Mouse (Mus musculus) kidney, postnatal 0 days (tissue): ENCODE measurements at regions not wholly inside any gene's neighbourhood (a gene's known extent, or its start where the extent isn't known, plus 50 kb on each side); places are given as distances from the start of the nearest gene placed in this dataset.

Experiments
- ATAC-seq: fragments of 200-750 bp; cut with Nextera tagmentation; replicated peaks from 2 replicates; pipeline ENCODE4 v1.8.0; 2017; ENCODE audit warnings: low read depth, moderate number of reproducible peaks, moderate TSS enrichment, moderate library complexity; ENCODE audit not compliant: low FRiP score
- DNase-seq: peaks from one replicate; pipeline ENCODE4 v3.0.0-alpha.2; 2016; ENCODE audit warnings: low spot score
- H3K27ac ChIP-seq: fragments of 300-500 bp; sonication (generic); 2 replicates; pipeline ENCODE4 v1.5.1; 2014; ENCODE audit warnings: mild to moderate bottlenecking
- H3K27me3 ChIP-seq: fragments of 300-500 bp; sonication (generic); 2 replicates; pipeline ENCODE4 v1.6.1; 2014; ENCODE audit warnings: low read length, mixed read lengths; ENCODE audit not compliant: insufficient read depth
- H3K36me3 ChIP-seq: fragments of 300-500 bp; sonication (generic); 2 replicates; pipeline ENCODE4 v1.6.1; 2014; ENCODE audit warnings: low read length, mixed read lengths; ENCODE audit not compliant: insufficient read depth
- H3K4me1 ChIP-seq: fragments of 300-500 bp; sonication (generic); replicated peaks from 2 replicates; pipeline ENCODE4 v1.6.1; 2014; ENCODE audit warnings: antibody characterized with exemption, low read length, mixed read lengths; ENCODE audit not compliant: insufficient read depth
- H3K4me2 ChIP-seq: fragments of 300-500 bp; sonication (generic); 2 replicates; pipeline ENCODE4 v1.6.1; 2014; ENCODE audit warnings: mild to moderate bottlenecking, low read length, moderate library complexity, mixed read lengths
- H3K4me3 ChIP-seq: fragments of 300-500 bp; sonication (generic); replicated peaks from 2 replicates; pipeline ENCODE4 v1.5.1; 2014; ENCODE audit warnings: low read depth, low read length
- H3K9ac ChIP-seq: fragments of 300-500 bp; sonication (generic); 2 replicates; pipeline ENCODE4 v1.6.1; 2014; ENCODE audit warnings: low read depth, low read length
- H3K9me3 ChIP-seq: fragments of 300-500 bp; sonication (generic); replicated peaks from 2 replicates; pipeline ENCODE4 v1.6.1; 2016; ENCODE audit warnings: low read length, inconsistent platforms, mixed read lengths
- CTCF ChIP-seq: IDR thresholded peaks from 2 replicates; pipeline ENCODE4 v1.5.1; 2016; ENCODE audit warnings: antibody characterized with exemption, low read depth, mild to moderate bottlenecking, moderate library complexity
- WGBS: fragments of 180-500 bp; shearing (Covaris S2); extraction: QIAGEN DNeasy Blood & Tissue Kit; methylation state at CpG from one replicate; pipeline ENCODE4 v1.1.7; 2014; 5-methylcytosine and 5-hydroxymethylcytosine counted together

DNA sequence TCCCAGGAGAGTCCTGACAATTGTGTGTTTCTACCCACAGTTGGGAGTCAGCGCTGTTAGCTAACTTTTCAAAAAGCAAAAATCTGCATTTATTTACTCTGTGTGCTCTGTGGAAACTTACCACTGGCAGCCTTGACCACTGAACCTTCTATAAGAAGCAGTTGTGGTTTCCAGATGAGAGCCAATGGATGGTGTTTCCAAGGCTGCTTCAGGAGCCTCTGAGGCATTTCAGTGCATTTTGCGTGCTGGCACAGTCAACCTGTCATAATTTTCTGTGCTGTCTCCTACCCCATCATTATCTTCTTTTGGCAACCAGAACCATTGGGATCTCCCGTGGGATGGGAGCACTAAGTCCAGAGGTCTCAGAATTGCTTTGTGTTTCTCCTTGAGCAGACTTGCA is 60.3 kb downstream of the 4930544G11Rik start:
- Histone ChIP-seq H3K4me1 (no peaks in the 10 kb centered on the region), H3K9ac (no peak overlapping the region), H3K36me3 (no peaks in the 10 kb centered on the region), H3K4me3 (no peak overlapping the region), H3K27me3 (no peaks in the 10 kb centered on the region), H3K9me3 (no peaks in the 10 kb centered on the region), H3K27ac (no peak overlapping the region), H3K4me2 (no peak overlapping the region)
- 88% methylated on average over 3 of the region's 3 CpGs for WGBS
- no peak for ATAC-seq
- DNase-seq: no peak
- no peak for TF ChIP-seq CTCF

GRCm38 (mm10) chr6:66023531-66023930 is 71.1 kb downstream of the 4930544G11Rik start:
- no peaks in the 10 kb centered on the region for H3K36me3 ChIP-seq
- no peak overlapping the region for H3K4me2 ChIP-seq
- no peak overlapping the region for H3K4me3 ChIP-seq
- H3K27me3 ChIP-seq: no peaks in the 10 kb centered on the region
- no peak for TF ChIP-seq CTCF
- no peak overlapping the region for H3K27ac ChIP-seq
- no peaks in the 10 kb centered on the region for H3K9me3 ChIP-seq
- ATAC-seq (no peak), DNase-seq (no peak)
- no peak overlapping the region for H3K9ac ChIP-seq
- WGBS: 72% methylated on average over 1 of the region's 1 CpGs
- H3K4me1 ChIP-seq: no peaks in the 10 kb centered on the region

DNA sequence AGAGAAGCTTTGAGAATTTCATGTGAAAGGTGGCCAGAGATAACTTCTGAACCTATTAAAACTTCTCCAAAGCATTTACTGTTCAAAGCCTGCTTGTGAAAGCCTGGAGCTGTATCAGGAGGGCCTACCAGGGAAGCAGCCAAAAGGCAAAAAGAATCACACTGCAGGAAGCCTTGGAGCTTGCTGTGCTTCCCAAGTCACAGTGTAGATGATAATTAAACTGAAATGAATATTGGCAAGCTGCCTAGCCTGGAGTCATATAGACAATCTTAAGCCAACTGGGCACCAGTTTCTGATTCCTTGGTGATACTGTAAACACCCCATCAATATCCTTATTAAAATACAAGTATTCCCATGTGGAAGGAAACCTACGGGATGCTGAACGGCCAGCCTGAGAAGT is 84.4 kb downstream of the 4930544G11Rik start:
- DNase-seq (no peak), ATAC-seq (no peak)
- no peaks in the 10 kb centered on the region for H3K36me3 ChIP-seq
- no peaks in the 10 kb centered on the region for H3K27me3 ChIP-seq
- no peak overlapping the region for H3K9ac ChIP-seq
- H3K4me1 ChIP-seq: no peaks in the 10 kb centered on the region
- no peak for TF ChIP-seq CTCF
- no peaks in the 10 kb centered on the region for H3K9me3 ChIP-seq
- H3K27ac ChIP-seq: no peak overlapping the region
- no peak overlapping the region for H3K4me3 ChIP-seq
- 86% methylated on average over 2 of the region's 2 CpGs for WGBS
- no peak overlapping the region for H3K4me2 ChIP-seq

- H3K27me3 ChIP-seq: no peaks in the 10 kb centered on the region
- H3K27ac ChIP-seq: no peak overlapping the region
- H3K4me3 ChIP-seq: no peak overlapping the region
- DNase-seq (no peak), ATAC-seq (no peak)
- no peaks in the 10 kb centered on the region for H3K9me3 ChIP-seq
- no peaks in the 10 kb centered on the region for H3K36me3 ChIP-seq
- no peak overlapping the region for H3K9ac ChIP-seq
- WGBS: 90% methylated on average over 4 of the region's 4 CpGs
- no peak for TF ChIP-seq CTCF
- H3K4me2 ChIP-seq: no peak overlapping the region
- no peaks in the 10 kb centered on the region for H3K4me1 ChIP-seq
Measured at GRCm38 (mm10) chr6:66051852-66052251, 99.4 kb downstream of the 4930544G11Rik start.

GRCm38 (mm10) chr6:66052386-66052785 is 100.0 kb downstream of the 4930544G11Rik start:
- H3K36me3 ChIP-seq: no peaks in the 10 kb centered on the region
- DNase-seq (no peak), ATAC-seq (no peak)
- no peak overlapping the region for H3K9ac ChIP-seq
- H3K27me3 ChIP-seq: no peaks in the 10 kb centered on the region
- TF ChIP-seq CTCF: no peak
- no peaks in the 10 kb centered on the region for H3K9me3 ChIP-seq
- H3K4me3 ChIP-seq: no peak overlapping the region
- H3K4me2 ChIP-seq: no peak overlapping the region
- H3K27ac ChIP-seq: no peak overlapping the region
- H3K4me1 ChIP-seq: no peaks in the 10 kb centered on the region

GRCm38 (mm10) chr6:66053197-66053596 is 100.8 kb downstream of the 4930544G11Rik start:
- H3K27me3 ChIP-seq: no peaks in the 10 kb centered on the region
- no peaks in the 10 kb centered on the region for H3K4me1 ChIP-seq
- H3K9me3 ChIP-seq: no peaks in the 10 kb centered on the region
- no peak overlapping the region for H3K4me2 ChIP-seq
- DNase-seq (no peak), ATAC-seq (no peak)
- no peak for TF ChIP-seq CTCF
- no peak overlapping the region for H3K9ac ChIP-seq
- 77% methylated on average over 2 of the region's 2 CpGs for WGBS
- H3K36me3 ChIP-seq: no peaks in the 10 kb centered on the region
- no peak overlapping the region for H3K27ac ChIP-seq
- H3K4me3 ChIP-seq: no peak overlapping the region

GRCm38 (mm10) chr6:66068874-66069273 is 116.5 kb downstream of the 4930544G11Rik start:
- H3K36me3 ChIP-seq: no peaks in the 10 kb centered on the region
- H3K27ac ChIP-seq: no peak overlapping the region
- no peak overlapping the region for H3K4me2 ChIP-seq
- no peak overlapping the region for H3K4me3 ChIP-seq
- H3K9ac ChIP-seq: no peak overlapping the region
- H3K9me3 ChIP-seq: no peaks in the 10 kb centered on the region
- DNase-seq (no peak), ATAC-seq (no peak)
- no peaks in the 10 kb centered on the region for H3K27me3 ChIP-seq
- 75% methylated on average over 2 of the region's 2 CpGs for WGBS
- no peak for TF ChIP-seq CTCF
- H3K4me1 ChIP-seq: no peaks in the 10 kb centered on the region
